Mouse (Mus musculus) ES-Bruce4 (cell line): ENCODE data around the gene Gm48551. TPM values are rescaled to one million over a fixed set of nuclear protein-coding genes. Genes with fewer than 3 reads are reported as not detected.

Experiments used
- H3K27ac ChIP-seq: 2 replicates; pipeline ENCODE4 v1.5.1; 2012; ENCODE audit warnings: low read length, inconsistent platforms; ENCODE audit not compliant: insufficient read depth
- H3K27me3 ChIP-seq: 2 replicates; pipeline ENCODE4 v1.6.1; 2012; ENCODE audit warnings: mild to moderate bottlenecking, low read length, inconsistent platforms; ENCODE audit not compliant: control insufficient read depth, poor library complexity, insufficient read depth, severe bottlenecking
- H3K36me3 ChIP-seq: 2 replicates; pipeline ENCODE4 v1.6.1; 2012; ENCODE audit warnings: inconsistent platforms, mild to moderate bottlenecking, low read length, moderate library complexity; ENCODE audit not compliant: control insufficient read depth, poor library complexity, insufficient read depth, severe bottlenecking
- H3K4me1 ChIP-seq: one replicate; pipeline ENCODE4 v1.8.1; 2011; ENCODE audit warnings: low read length; ENCODE audit not compliant: control insufficient read depth, insufficient read depth
- H3K4me3 ChIP-seq: 2 replicates; pipeline ENCODE4 v1.5.1; 2011; ENCODE audit warnings: low read depth, mild to moderate bottlenecking, low read length
- H3K9ac ChIP-seq: 2 replicates; pipeline ENCODE4 v1.6.1; 2012; ENCODE audit warnings: low read depth, mild to moderate bottlenecking, inconsistent platforms; ENCODE audit not compliant: poor library complexity, severe bottlenecking
- H3K9me3 ChIP-seq: replicated peaks from 2 replicates; pipeline ENCODE4 v1.6.1; 2012; ENCODE audit warnings: mild to moderate bottlenecking, low read length, inconsistent platforms; ENCODE audit not compliant: control insufficient read depth, poor library complexity, insufficient read depth, severe bottlenecking
- CTCF ChIP-seq: IDR thresholded peaks from one replicate; pipeline ENCODE4 v1.8.1; 2011; ENCODE audit warnings: low read depth, low read length
- EP300 ChIP-seq: IDR thresholded peaks from 2 replicates; pipeline ENCODE4 v1.6.1; 2011; ENCODE audit warnings: low read depth, low read length; ENCODE audit not compliant: insufficient read depth
- POLR2A ChIP-seq: IDR thresholded peaks from one replicate; pipeline ENCODE4 v1.8.1; 2011; ENCODE audit warnings: low read length; ENCODE audit not compliant: insufficient read depth
- polyA plus RNA-seq: library from polyadenylated mRNA; stranded (reverse); fragments of >200 nt; gene quantifications from 2 replicates; pipeline ENCODE4 v1.2.4, GENCODE M21; 2011; ENCODE audit warnings: low read depth; ENCODE audit not compliant: missing spikeins, insufficient read depth, insufficient read length

Gene Gm48551
- polyA plus RNA-seq, 1 experiment: 1.5 TPM

- H3K27me3 ChIP-seq: no peaks in the 10 kb centered on the region
- peaks cover 4% of the 10 kb centered on the region for H3K36me3 ChIP-seq
- H3K27ac ChIP-seq: no peak overlapping the region
- H3K4me3 ChIP-seq: no peak overlapping the region
- H3K9ac ChIP-seq: no peak overlapping the region
- no peaks in the 10 kb centered on the region for H3K9me3 ChIP-seq
- no peak for TF ChIP-seq EP300
- peaks cover 13% of the 10 kb centered on the region for H3K4me1 ChIP-seq
Observed at GRCm38 (mm10) chr10:81363436-81364346, 20.6 kb upstream of the Gm48551 start.

- no peak overlapping the region for H3K4me3 ChIP-seq
- H3K9me3 ChIP-seq: no peaks in the 10 kb centered on the region
- no peaks in the 10 kb centered on the region for H3K27me3 ChIP-seq
- H3K4me1 ChIP-seq: peaks cover 13% of the 10 kb centered on the region
- H3K9ac ChIP-seq: no peak overlapping the region
- no peak overlapping the region for H3K27ac ChIP-seq
- TF ChIP-seq CTCF: no peak
- H3K36me3 ChIP-seq: peaks cover 10% of the 10 kb centered on the region
Observed at GRCm38 (mm10) chr10:81364666-81365065, 19.6 kb upstream of the Gm48551 start.

- no peak overlapping the region for H3K27ac ChIP-seq
- H3K4me3 ChIP-seq: no peak overlapping the region
- no peak overlapping the region for H3K9ac ChIP-seq
- H3K36me3 ChIP-seq: peaks cover 14% of the 10 kb centered on the region
- H3K4me1 ChIP-seq: peaks cover 13% of the 10 kb centered on the region
- no peak for TF ChIP-seq EP300
- TF ChIP-seq POLR2A: no peak
- no peak for TF ChIP-seq CTCF
- H3K9me3 ChIP-seq: no peaks in the 10 kb centered on the region
- no peaks in the 10 kb centered on the region for H3K27me3 ChIP-seq
Observed at GRCm38 (mm10) chr10:81365073-81365472, 19.2 kb upstream of the Gm48551 start.

DNA sequence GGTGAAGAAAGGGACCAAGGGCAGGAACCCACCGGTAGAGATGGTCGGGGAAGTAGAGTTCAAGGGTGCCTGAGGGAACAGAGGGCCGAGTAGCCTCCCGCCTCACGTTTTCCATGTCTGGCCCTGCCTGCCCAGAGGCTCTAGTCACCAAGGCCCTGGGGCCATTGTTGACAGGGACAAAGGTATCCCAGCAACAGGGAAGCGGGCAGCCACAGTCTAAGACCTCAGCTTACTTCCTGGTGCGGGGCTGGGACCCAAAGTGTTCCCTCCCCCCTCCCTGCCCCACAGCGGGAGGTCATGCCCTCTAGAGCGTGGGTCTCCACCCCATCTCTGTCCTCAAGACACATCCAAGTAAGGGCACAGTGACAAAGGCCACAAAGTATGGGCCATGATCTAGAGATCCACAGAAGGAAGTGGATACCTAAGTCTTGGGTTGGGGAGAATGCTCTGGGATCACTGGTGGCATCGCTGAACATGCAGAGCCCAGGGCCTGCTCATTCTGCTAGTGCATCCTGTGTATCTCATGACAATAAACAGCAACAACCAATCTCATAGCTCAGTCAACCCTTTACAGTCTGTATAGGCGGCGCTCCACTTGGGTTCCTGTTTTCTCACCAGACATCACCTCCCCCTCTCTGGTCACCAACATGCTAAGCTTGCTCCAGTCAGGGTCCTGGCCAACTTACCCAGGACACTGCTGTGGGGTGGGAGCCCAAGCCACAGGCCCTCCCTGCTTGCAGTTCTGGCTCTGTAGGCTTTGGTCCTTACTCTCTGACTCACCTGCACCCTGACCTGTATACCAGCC, 18.4 kb upstream of the Gm48551 start, which contains the start of gene 4930404N11Rik:
TSS of gene 4930404N11Rik (minus strand) at position 145 of the 805 bp plus-strand sequence.
- Histone ChIP-seq H3K27ac (no peak within 1 kb of the TSS), H3K9ac (no peak within 1 kb of the TSS), H3K4me1 (peaks cover 9% of the 10 kb centered on the region), H3K27me3 (no peaks in the 10 kb centered on the region), H3K4me3 (no peak within 1 kb of the TSS), H3K9me3 (no peaks in the 10 kb centered on the region), H3K36me3 (peaks cover 18% of the 10 kb centered on the region)
- TF ChIP-seq POLR2A: no peak
- TF ChIP-seq CTCF: no peak
- no peak for TF ChIP-seq EP300

- H3K36me3 ChIP-seq: peaks cover 18% of the 10 kb centered on the region
- H3K9me3 ChIP-seq: no peaks in the 10 kb centered on the region
- no peak overlapping the region for H3K9ac ChIP-seq
- no peak overlapping the region for H3K27ac ChIP-seq
- H3K27me3 ChIP-seq: no peaks in the 10 kb centered on the region
- peaks cover 9% of the 10 kb centered on the region for H3K4me1 ChIP-seq
- TF ChIP-seq EP300: no peak
- no peak for TF ChIP-seq POLR2A
- no peak for TF ChIP-seq CTCF
- no peak overlapping the region for H3K4me3 ChIP-seq
Observed at GRCm38 (mm10) chr10:81366477-81367206, 17.6 kb upstream of the Gm48551 start.

- no peaks in the 10 kb centered on the region for H3K27me3 ChIP-seq
- no peak overlapping the region for H3K4me3 ChIP-seq
- H3K27ac ChIP-seq: no peak overlapping the region
- no peak for TF ChIP-seq CTCF
- TF ChIP-seq POLR2A: no peak
- no peak overlapping the region for H3K9ac ChIP-seq
- H3K4me1 ChIP-seq: peaks cover 7% of the 10 kb centered on the region
- H3K36me3 ChIP-seq: peaks cover 18% of the 10 kb centered on the region
- H3K9me3 ChIP-seq: no peaks in the 10 kb centered on the region
Observed at GRCm38 (mm10) chr10:81367207-81367495, 17.1 kb upstream of the Gm48551 start.
